Mouse (Mus musculus) lung, postnatal 10 days (tissue): Measurements from ENCODE around the gene Slfn14.
A peak's percentile ranks its signal among the peaks of the same experiment; 100 is the strongest.
"Not testable (repeated sequence)": the region's sequence is repeated elsewhere in the genome, so short reads cannot be mapped to it uniquely, and the experiment has no call there.

Experiments used
- DNase-seq: peaks from one replicate; pipeline ENCODE4 v3.0.0; 2021

Slfn14 gene

GRCm38 (mm10) chr11:83286566-83286965 lies at the start of gene Slfn14:
TSS of gene Slfn14 (minus strand) at chr11:83286726.
- DNase-seq: no peak

- DNase-seq: no peak
Measured at GRCm38 (mm10) chr11:83335826-83336225, 49.3 kb upstream of the Slfn14 start.

GRCm38 (mm10) chr11:83327427-83327826 lies 40.9 kb upstream of the Slfn14 start:
- peak; percentile 58 for DNase-seq

- not testable (repeated sequence) for DNase-seq
Measured at GRCm38 (mm10) chr11:83326692-83327091, 40.2 kb upstream of the Slfn14 start.

GRCm38 (mm10) chr11:83319048-83319447 lies 32.5 kb upstream of the Slfn14 start:
- DNase-seq: no peak

- DNase-seq: no peak
Measured at GRCm38 (mm10) chr11:83312471-83312870, 25.9 kb upstream of the Slfn14 start.

- no peak for DNase-seq
Measured at GRCm38 (mm10) chr11:83306700-83307253, 20.3 kb upstream of the Slfn14 start.

GRCm38 (mm10) chr11:83304485-83304884 lies 18.0 kb upstream of the Slfn14 start:
- no peak for DNase-seq

GRCm38 (mm10) chr11:83303751-83304150 lies 17.2 kb upstream of the Slfn14 start:
- DNase-seq: peak; percentile 7

GRCm38 (mm10) chr11:83302526-83303251 lies 16.2 kb upstream of the Slfn14 start, which contains the start of gene Pex12:
TSS of gene Pex12 (minus strand) at chr11:83302586.
- peak; percentile 97 for DNase-seq

GRCm38 (mm10) chr11:83302124-83302523 lies 15.6 kb upstream of the Slfn14 start:
- peak; percentile 27 for DNase-seq

- DNase-seq: no peak
Measured at GRCm38 (mm10) chr11:83301431-83301831, 14.9 kb upstream of the Slfn14 start.

GRCm38 (mm10) chr11:83299724-83300123 lies 13.2 kb upstream of the Slfn14 start:
- no peak for DNase-seq

- peak; percentile 96 for DNase-seq
Measured at GRCm38 (mm10) chr11:83298225-83299195, 12.0 kb upstream of the Slfn14 start, which contains the start of gene Ap2b1. TSS of gene Ap2b1 (plus strand) at chr11:83299024.

GRCm38 (mm10) chr11:83297816-83298215 lies 11.3 kb upstream of the Slfn14 start:
- no peak for DNase-seq

- no peak for DNase-seq
Measured at GRCm38 (mm10) chr11:83294133-83294532, 7.6 kb upstream of the Slfn14 start.

GRCm38 (mm10) chr11:83293182-83293581 lies 6.7 kb upstream of the Slfn14 start:
- no peak for DNase-seq

GRCm38 (mm10) chr11:83292251-83292587 lies 5.7 kb upstream of the Slfn14 start:
- DNase-seq: no peak

GRCm38 (mm10) chr11:83291375-83292250 lies 5.1 kb upstream of the Slfn14 start:
- peak; percentile 97 for DNase-seq

GRCm38 (mm10) chr11:83289633-83290032 lies 3.1 kb upstream of the Slfn14 start:
- no peak for DNase-seq

GRCm38 (mm10) chr11:83289036-83289435 lies 2.5 kb upstream of the Slfn14 start:
- no peak for DNase-seq

- DNase-seq: no peak
Measured at GRCm38 (mm10) chr11:83285627-83286026, 899 bp downstream of the Slfn14 start.
